Mouse (Mus musculus): ENCODE measurements around the gene Lrrc30.

- no peak for TF ChIP-seq CTCF (IDR thresholded peaks at IDR 0.05; ENCODE audit: borderline replicate concordance, control insufficient read depth, extremely low read depth, insufficient read depth, low read length, poor library complexity)
- TF ChIP-seq POLR2A (IDR thresholded peaks at IDR 0.05; ENCODE audit: control insufficient read depth, extremely low read depth, insufficient read depth, low read length, poor library complexity) = no peak
These were observed 49.7 kb downstream of the Lrrc30 start for GRCm38 (mm10) chr17:67582681-67583356.
